Mouse (Mus musculus): ENCODE data around the gene Gsdma2. TPM values are rescaled to one million over a fixed set of nuclear protein-coding genes. Genes with fewer than 3 reads are reported as not detected.

Gsdma2 gene
- polyA plus RNA-seq, 1 experiment from 2014 or later, result not detected

- Histone ChIP-seq H3K27ac (replicated peaks; ENCODE audit: low read depth, low read length) (no peak overlapping the region), H3K4me2 (ENCODE audit: low read depth, severe bottlenecking) (no peak overlapping the region), H3K4me3 (ENCODE audit: low read depth, low read length) (no peak overlapping the region), H3K4me1 (ENCODE audit: control insufficient read depth, insufficient read depth, low read length) (no peaks in the 10 kb centered on the region), H3K9me3 (ENCODE audit: control insufficient read depth, low read length) (no peaks in the 10 kb centered on the region), H3K27me3 (ENCODE audit: control insufficient read depth, insufficient read depth, low read length) (no peaks in the 10 kb centered on the region), H3K36me3 (ENCODE audit: control insufficient read depth, insufficient read depth, low read length) (peaks cover 24% of the 10 kb centered on the region; the same call in 1 of the 2 replicates), H3K9ac (ENCODE audit: low read length) (no peak overlapping the region)
- no peak for ATAC-seq (ENCODE audit: insufficient number of reproducible peaks, low FRiP score, low TSS enrichment, low read depth)
- WGBS, result 90% methylated on average over 14 of the region's 14 CpGs
- no peak for DNase-seq (ENCODE audit: low spot score)
These were observed 50.1 kb downstream of the Gsdma2 start for GRCm38 (mm10) chr11:98696454-98697216.

DNA sequence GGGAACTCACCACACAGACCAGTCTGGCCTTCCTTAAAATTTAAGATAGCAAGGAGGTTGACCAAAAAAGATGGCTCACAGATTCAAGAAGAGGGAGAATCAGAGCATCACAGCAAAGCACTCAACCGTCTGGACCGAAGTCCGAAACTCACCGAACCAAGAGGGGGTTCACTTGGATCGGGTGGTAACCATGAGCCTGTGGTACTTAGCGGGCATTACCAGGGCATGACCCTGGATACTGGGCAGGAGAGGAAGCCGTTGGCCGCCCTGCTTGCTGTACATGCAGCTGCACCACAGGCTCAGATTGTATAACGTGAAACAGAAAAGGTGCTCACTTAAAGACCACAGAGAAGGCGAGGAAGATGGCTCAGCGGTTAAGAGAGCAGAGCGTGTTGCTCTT is 50.7 kb downstream of the Gsdma2 start:
- no peak overlapping the region for H3K4me3 ChIP-seq (ENCODE audit: low read depth, low read length)
- peaks cover 19% of the 10 kb centered on the region; the same call in 1 of the 2 replicates for H3K36me3 ChIP-seq (ENCODE audit: control insufficient read depth, insufficient read depth, low read length)
- no peaks in the 10 kb centered on the region for H3K27me3 ChIP-seq (ENCODE audit: control insufficient read depth, insufficient read depth, low read length)
- ATAC-seq (ENCODE audit: insufficient number of reproducible peaks, low FRiP score, low TSS enrichment, low read depth) (no peak), DNase-seq (ENCODE audit: low spot score) (no peak)
- WGBS, result 90% methylated on average over 12 of the region's 12 CpGs
- H3K4me1 ChIP-seq (ENCODE audit: control insufficient read depth, insufficient read depth, low read length), result no peaks in the 10 kb centered on the region
- no peak overlapping the region for H3K9ac ChIP-seq (ENCODE audit: low read length)
- H3K27ac ChIP-seq (replicated peaks; ENCODE audit: low read depth, low read length), result no peak overlapping the region
- H3K9me3 ChIP-seq (ENCODE audit: control insufficient read depth, low read length), result no peaks in the 10 kb centered on the region
- no peak overlapping the region for H3K4me2 ChIP-seq (ENCODE audit: low read depth, severe bottlenecking)

DNA sequence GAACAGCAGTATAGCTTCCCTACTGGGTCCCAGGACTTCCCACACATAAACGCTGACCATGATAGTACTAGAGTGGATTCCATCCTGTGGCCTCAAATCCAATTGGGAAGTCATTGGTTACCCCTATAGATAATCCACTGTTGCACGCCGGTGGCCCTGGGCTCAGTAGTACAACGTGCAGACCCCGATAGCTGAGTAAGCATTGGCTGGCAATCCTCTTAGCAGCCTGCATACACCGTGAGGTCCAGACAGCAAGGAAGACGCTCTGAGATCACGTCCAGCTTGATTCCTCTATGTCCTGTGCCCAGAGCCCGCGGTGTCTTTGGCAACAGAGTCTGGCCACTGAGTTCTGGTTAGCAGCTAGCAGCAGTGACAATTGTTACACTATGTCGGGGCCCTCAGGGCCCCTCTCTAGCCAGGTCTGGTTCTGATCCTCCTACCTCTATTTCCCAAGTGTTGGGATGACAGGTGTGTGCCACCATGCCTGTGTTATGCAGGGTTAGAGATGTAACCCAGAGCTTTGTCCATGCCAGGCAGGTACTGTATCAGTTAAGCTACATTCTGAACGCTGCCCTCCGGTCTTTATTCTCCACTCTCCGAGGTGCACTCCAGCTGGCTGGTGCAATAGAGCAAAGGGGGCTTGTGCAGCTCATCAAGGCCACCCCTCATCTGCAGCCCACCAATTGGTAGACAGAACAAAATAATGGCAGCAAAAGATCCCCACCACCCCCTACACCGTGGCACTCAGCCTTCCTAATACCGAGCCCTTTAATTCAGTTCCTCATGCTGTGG is 52.5 kb downstream of the Gsdma2 start:
- no peak for ATAC-seq (ENCODE audit: insufficient number of reproducible peaks, low FRiP score, low TSS enrichment, low read depth)
- Histone ChIP-seq H3K4me2 (ENCODE audit: low read depth, severe bottlenecking) (no peak overlapping the region), H3K36me3 (ENCODE audit: control insufficient read depth, insufficient read depth, low read length) (peaks cover 17% of the 10 kb centered on the region; the same call in 1 of the 2 replicates), H3K9me3 (ENCODE audit: control insufficient read depth, low read length) (no peaks in the 10 kb centered on the region), H3K9ac (ENCODE audit: low read length) (no peak overlapping the region), H3K27ac (replicated peaks; ENCODE audit: low read depth, low read length) (no peak overlapping the region), H3K4me3 (ENCODE audit: low read depth, low read length) (no peak overlapping the region), H3K4me1 (ENCODE audit: control insufficient read depth, insufficient read depth, low read length) (0 out of 2 replicates have a peak, but pooled peaks cover 3% of the 10 kb centered on the region), H3K27me3 (ENCODE audit: control insufficient read depth, insufficient read depth, low read length) (no peaks in the 10 kb centered on the region)
- no peak for DNase-seq (ENCODE audit: low spot score)
- WGBS, result 85% methylated on average over 16 of the region's 16 CpGs

DNA sequence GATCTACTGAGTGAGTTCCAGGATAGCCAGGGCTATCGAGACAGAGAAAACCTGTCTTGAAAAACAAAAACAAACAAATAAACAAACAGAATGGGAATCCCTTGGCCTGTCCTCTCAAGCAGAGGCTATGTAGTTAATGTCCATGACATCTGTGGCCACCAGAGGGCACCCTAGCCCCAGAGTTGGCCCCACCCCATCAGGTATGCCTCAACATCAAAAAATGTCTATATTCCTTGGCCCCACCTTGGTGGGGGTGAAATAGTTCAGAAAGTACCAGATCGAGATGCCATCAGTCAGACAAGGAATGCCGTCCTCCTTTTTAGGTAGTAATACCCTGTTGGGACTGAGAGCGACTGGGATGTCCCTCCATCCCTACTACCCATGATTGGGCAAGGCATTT is 53.4 kb downstream of the Gsdma2 start:
- Histone ChIP-seq H3K9ac (ENCODE audit: low read length) (no peak overlapping the region), H3K36me3 (ENCODE audit: control insufficient read depth, insufficient read depth, low read length) (peaks cover 16% of the 10 kb centered on the region; the same call in 1 of the 2 replicates), H3K4me2 (ENCODE audit: low read depth, severe bottlenecking) (no peak overlapping the region), H3K27me3 (ENCODE audit: control insufficient read depth, insufficient read depth, low read length) (no peaks in the 10 kb centered on the region), H3K4me3 (ENCODE audit: low read depth, low read length) (no peak overlapping the region), H3K9me3 (ENCODE audit: control insufficient read depth, low read length) (no peaks in the 10 kb centered on the region), H3K27ac (replicated peaks; ENCODE audit: low read depth, low read length) (no peak overlapping the region), H3K4me1 (ENCODE audit: control insufficient read depth, insufficient read depth, low read length) (0 out of 2 replicates have a peak, but pooled peaks cover 3% of the 10 kb centered on the region)
- ATAC-seq (ENCODE audit: insufficient number of reproducible peaks, low FRiP score, low TSS enrichment, low read depth), result no peak
- peak; percentile 82 for DNase-seq (ENCODE audit: low spot score)
- WGBS, result 33% methylated on average over 4 of the region's 4 CpGs

DNA sequence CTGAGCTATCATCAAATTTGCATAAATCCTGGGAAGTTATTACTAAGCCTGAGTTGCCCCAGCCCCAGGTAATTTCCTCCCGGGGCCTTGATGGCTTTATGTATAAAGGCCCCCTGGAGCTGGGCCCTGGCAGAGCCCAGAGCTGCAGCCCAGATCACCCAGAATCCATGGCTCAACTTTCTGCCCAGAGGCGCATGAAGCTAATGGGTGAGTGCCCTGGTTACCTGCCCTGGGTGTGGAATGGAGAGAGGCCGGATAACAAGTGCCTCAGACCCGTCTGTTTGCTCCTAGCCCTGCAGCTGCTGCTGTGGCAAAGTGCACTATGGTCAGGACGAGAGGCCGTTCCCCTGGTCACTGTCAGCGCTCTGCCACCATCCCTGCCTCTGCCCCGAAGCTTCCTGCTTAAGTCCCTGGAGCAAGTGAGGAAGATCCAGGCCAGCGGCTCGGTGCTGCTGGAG is 54.7 kb downstream of the Gsdma2 start, which contains the start of gene Csf3:
TSS of gene Csf3 (plus strand) at position 51 of the 458 bp plus-strand sequence.
- peaks cover 16% of the 10 kb centered on the region; the same call in 1 of the 2 replicates for H3K36me3 ChIP-seq (ENCODE audit: control insufficient read depth, insufficient read depth, low read length)
- WGBS, result 43% methylated on average over 10 of the region's 10 CpGs
- ATAC-seq (ENCODE audit: insufficient number of reproducible peaks, low FRiP score, low TSS enrichment, low read depth) (no peak), DNase-seq (ENCODE audit: low spot score) (no peak)
- no peak within 1 kb of the TSS for H3K4me3 ChIP-seq (ENCODE audit: low read depth, low read length)
- no peak within 1 kb of the TSS for H3K9ac ChIP-seq (ENCODE audit: low read length)
- 0 out of 2 replicates have a peak, but pooled peaks cover 3% of the 10 kb centered on the region for H3K4me1 ChIP-seq (ENCODE audit: control insufficient read depth, insufficient read depth, low read length)
- no peak within 1 kb of the TSS for H3K27ac ChIP-seq (replicated peaks; ENCODE audit: low read depth, low read length)
- H3K4me2 ChIP-seq (ENCODE audit: low read depth, severe bottlenecking), result no peak within 1 kb of the TSS
- no peaks in the 10 kb centered on the region for H3K9me3 ChIP-seq (ENCODE audit: control insufficient read depth, low read length)
- no peaks in the 10 kb centered on the region for H3K27me3 ChIP-seq (ENCODE audit: control insufficient read depth, insufficient read depth, low read length)

DNA sequence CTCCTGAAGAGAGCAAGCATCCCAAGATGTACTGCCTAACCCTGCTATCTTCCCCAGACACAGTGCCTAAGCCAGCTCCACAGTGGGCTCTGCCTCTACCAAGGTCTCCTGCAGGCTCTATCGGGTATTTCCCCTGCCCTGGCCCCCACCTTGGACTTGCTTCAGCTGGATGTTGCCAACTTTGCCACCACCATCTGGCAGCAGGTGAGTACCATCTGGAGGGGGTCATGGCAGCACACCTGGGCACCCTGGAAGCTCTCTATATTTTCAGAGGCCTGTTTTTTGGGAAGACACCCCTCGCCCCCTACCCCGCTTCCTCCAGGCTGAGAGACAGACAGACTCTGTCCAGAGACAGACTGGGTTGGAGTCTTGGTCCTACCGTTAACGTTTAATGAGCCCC is 55.8 kb downstream of the Gsdma2 start:
- H3K27me3 ChIP-seq (ENCODE audit: control insufficient read depth, insufficient read depth, low read length), result no peaks in the 10 kb centered on the region
- WGBS, result 71% methylated on average over 5 of the region's 5 CpGs
- ATAC-seq (ENCODE audit: insufficient number of reproducible peaks, low FRiP score, low TSS enrichment, low read depth) (no peak), DNase-seq (ENCODE audit: low spot score) (no peak)
- H3K4me3 ChIP-seq (ENCODE audit: low read depth, low read length), result no peak overlapping the region
- H3K36me3 ChIP-seq (ENCODE audit: control insufficient read depth, insufficient read depth, low read length), result peaks cover 19% of the 10 kb centered on the region
- H3K27ac ChIP-seq (replicated peaks; ENCODE audit: low read depth, low read length), result no peak overlapping the region
- H3K9me3 ChIP-seq (ENCODE audit: control insufficient read depth, low read length), result no peaks in the 10 kb centered on the region
- 0 out of 2 replicates have a peak, but pooled peaks cover 3% of the 10 kb centered on the region for H3K4me1 ChIP-seq (ENCODE audit: control insufficient read depth, insufficient read depth, low read length)
- H3K9ac ChIP-seq (ENCODE audit: low read length), result no peak overlapping the region
- no peak overlapping the region for H3K4me2 ChIP-seq (ENCODE audit: low read depth, severe bottlenecking)

DNA sequence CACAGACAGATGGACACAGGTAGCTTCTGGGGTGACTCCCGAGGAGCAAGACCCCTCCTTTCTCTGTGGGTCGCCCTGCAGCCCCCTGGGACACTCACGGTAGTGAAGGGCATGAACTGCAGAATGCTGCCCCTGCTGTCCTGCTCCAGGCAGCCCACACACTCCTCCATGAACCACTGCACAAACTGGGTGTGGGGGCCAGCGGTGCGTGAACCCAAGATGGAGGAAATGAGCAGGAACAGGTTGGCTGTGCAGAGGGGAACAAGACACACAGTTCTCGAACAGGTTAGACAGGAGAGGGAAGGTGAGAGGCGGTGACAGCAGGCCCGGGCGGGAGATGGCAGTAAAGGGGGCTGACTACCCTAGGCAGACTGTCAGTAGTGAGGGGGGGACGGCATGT is 58.5 kb downstream of the Gsdma2 start:
- H3K4me3 ChIP-seq (ENCODE audit: low read depth, low read length), result no peak overlapping the region
- no peak for ATAC-seq (ENCODE audit: insufficient number of reproducible peaks, low FRiP score, low TSS enrichment, low read depth)
- 86% methylated on average over 10 of the region's 10 CpGs for WGBS

More for the DNA sequence above, 58.5 kb downstream of the Gsdma2 start:
- Histone ChIP-seq H3K9me3 (ENCODE audit: control insufficient read depth, low read length) (no peaks in the 10 kb centered on the region), H3K9ac (ENCODE audit: low read length) (no peak overlapping the region), H3K27me3 (ENCODE audit: control insufficient read depth, insufficient read depth, low read length) (no peaks in the 10 kb centered on the region), H3K4me2 (ENCODE audit: low read depth, severe bottlenecking) (no peak overlapping the region), H3K27ac (replicated peaks; ENCODE audit: low read depth, low read length) (no peak overlapping the region), H3K4me1 (ENCODE audit: control insufficient read depth, insufficient read depth, low read length) (0 out of 2 replicates have a peak, but pooled peaks cover 3% of the 10 kb centered on the region), H3K36me3 (ENCODE audit: control insufficient read depth, insufficient read depth, low read length) (peaks cover 30% of the 10 kb centered on the region)
- no peak for DNase-seq (ENCODE audit: low spot score)
